Mouse (Mus musculus) adrenal gland, adult 18-20 months (tissue): ENCODE measurements around the gene Il13ra1. TPM values are rescaled to one million over a fixed set of nuclear protein-coding genes. Genes with fewer than 3 reads are reported as not detected.

Experiments
- DNase-seq, 2 experiments: peaks; one replicate each; pipeline ENCODE4 v3.0.0; 2021 to 2022; ENCODE audit warnings: low spot score in 2 of 2
- long read RNA-seq, 2 experiments: library from polyadenylated mRNA; stranded (forward); transcript quantifications; one replicate each; pipeline ENCODE4 v2.0.0; 2021
- total RNA-seq, 2 experiments: library from RNA; stranded (reverse); gene quantifications; 1 replicate in 1 of 2; 2 replicates in 1 of 2; pipeline ENCODE4 v1.2.3; 2021

Il13ra1 gene
- 10 to 100 TPM in 1 of 2 experiments, 1 to 10 TPM in 1; 5.3 to 11.7 TPM for total RNA-seq
- long read RNA-seq, experiment 1, partial matches to known transcripts = 0 of 5 reads
- long read RNA-seq, experiment 1, other reads (novel, unspliced or antisense) = 1 of 5 reads
- long read RNA-seq, experiment 2, transcript Il13ra1-201 (11 exons, 3,712 nt) = major isoform, 11 of 15 reads
- long read RNA-seq, experiment 2, partial matches to known transcripts = 3 of 15 reads
- long read RNA-seq, experiment 2, other reads (novel, unspliced or antisense) = 1 of 15 reads

GRCm38 (mm10) chrX:36111622-36112421, at the start of gene Il13ra1:
Gene Il13ra1 (plus strand): TSS chrX:36112110.
- peak; percentile 21 to 33 for DNase-seq

- no peak for DNase-seq
Measured at GRCm38 (mm10) chrX:36073997-36074396, 37.9 kb upstream of the Il13ra1 start.

- DNase-seq = no peak
Measured at GRCm38 (mm10) chrX:36077164-36077563, 34.7 kb upstream of the Il13ra1 start.

- DNase-seq = no peak
Measured at GRCm38 (mm10) chrX:36082917-36083316, 29.0 kb upstream of the Il13ra1 start.

GRCm38 (mm10) chrX:36088464-36089256, 23.2 kb upstream of the Il13ra1 start:
- no peak for DNase-seq

- no peak for DNase-seq
Measured at GRCm38 (mm10) chrX:36100883-36101282, 11.0 kb upstream of the Il13ra1 start.

- DNase-seq = no peak
Measured at GRCm38 (mm10) chrX:36101318-36101717, 10.6 kb upstream of the Il13ra1 start.

GRCm38 (mm10) chrX:36108601-36109000, 3.3 kb upstream of the Il13ra1 start:
- DNase-seq = no peak

GRCm38 (mm10) chrX:36112422-36112750, 476 bp downstream of the Il13ra1 start:
- DNase-seq = no peak

GRCm38 (mm10) chrX:36115171-36115570, 3.3 kb downstream of the Il13ra1 start:
- no peak for DNase-seq

- DNase-seq = no peak
Measured at GRCm38 (mm10) chrX:36129037-36129770, 17.3 kb downstream of the Il13ra1 start.

GRCm38 (mm10) chrX:36129771-36130108, 17.8 kb downstream of the Il13ra1 start:
- DNase-seq = no peak

- no peak for DNase-seq
Measured at GRCm38 (mm10) chrX:36136346-36136745, 24.4 kb downstream of the Il13ra1 start.

- no peak for DNase-seq
Measured at GRCm38 (mm10) chrX:36141994-36142639, 30.2 kb downstream of the Il13ra1 start.

GRCm38 (mm10) chrX:36146746-36147145, 34.8 kb downstream of the Il13ra1 start:
- no peak for DNase-seq

GRCm38 (mm10) chrX:36150100-36150499, 38.2 kb downstream of the Il13ra1 start:
- no peak for DNase-seq

- no peak for DNase-seq
Measured at GRCm38 (mm10) chrX:36156677-36157076, 44.8 kb downstream of the Il13ra1 start.

- no peak for DNase-seq
Measured at GRCm38 (mm10) chrX:36161567-36161966, 49.7 kb downstream of the Il13ra1 start.

- peak; percentile 25 to 39 for DNase-seq
Measured at GRCm38 (mm10) chrX:36183625-36184024, 71.7 kb downstream of the Il13ra1 start.

GRCm38 (mm10) chrX:36186036-36186435, 74.1 kb downstream of the Il13ra1 start:
- no peak for DNase-seq

- no peak for DNase-seq
Measured at GRCm38 (mm10) chrX:36186443-36186842, 74.5 kb downstream of the Il13ra1 start.
